In genomic region chr19:37509725-37510124, GRCm38 (mm10) we compare ENCODE assay signal across 8 mouse cellular contexts. TPM values are rescaled to one million over a fixed set of nuclear protein-coding genes. Genes with fewer than 3 reads are reported as not detected.
A peak's percentile ranks its signal among the peaks of the same experiment; 100 is the strongest.
DNase-seq lines count a peak whose midpoint lies in the region; ATAC-seq and TF ChIP-seq lines count a peak whose summit lies in the region.

No protein-coding gene starts in this region.

- H3K27me3 ChIP-seq in forebrain, embryonic 14.5 days (replicated peaks; ENCODE audit: control insufficient read depth, insufficient read depth, low read length), result no peaks in the 10 kb centered on the region
- H3K27me3 ChIP-seq in forebrain, embryonic 12.5 days, result no peaks in the 10 kb centered on the region
- H3K27me3 ChIP-seq in midbrain, postnatal 0 days (ENCODE audit: insufficient read depth, low read length), result no peaks in the 10 kb centered on the region
- no peaks in the 10 kb centered on the region for H3K27me3 ChIP-seq in splenic B cell, adult 2 months (ENCODE audit: control insufficient read depth, insufficient read depth, low read length, poor library complexity, severe bottlenecking)

- H3K9me3 ChIP-seq in forebrain, embryonic 14.5 days (replicated peaks; ENCODE audit: control insufficient read depth, low read length), result no peaks in the 10 kb centered on the region
- H3K9me3 ChIP-seq in forebrain, embryonic 12.5 days, result no peaks in the 10 kb centered on the region
- no peaks in the 10 kb centered on the region for H3K9me3 ChIP-seq in midbrain, postnatal 0 days (ENCODE audit: low read length)

- no peak overlapping the region for H3K9ac ChIP-seq in forebrain, embryonic 14.5 days (ENCODE audit: low read length)
- no peak overlapping the region for H3K9ac ChIP-seq in forebrain, embryonic 12.5 days
- H3K9ac ChIP-seq in midbrain, postnatal 0 days (replicated peaks; ENCODE audit: low read length, poor library complexity, severe bottlenecking), result no peak overlapping the region

- H3K27ac ChIP-seq in forebrain, embryonic 14.5 days (ENCODE audit: low read depth, low read length), result no peak overlapping the region
- H3K27ac ChIP-seq in forebrain, embryonic 12.5 days, result no peak overlapping the region
- H3K27ac ChIP-seq in midbrain, postnatal 0 days (ENCODE audit: low read depth, low read length), result no peak overlapping the region

- DNase-seq in forebrain, embryonic 14.5 days (ENCODE audit: low spot score), result peak; percentile 71
- DNase-seq in adrenal gland, postnatal 10 days, result peak; percentile 94
- peak; percentile 29 for DNase-seq in heart, postnatal 25 days (ENCODE audit: low spot score)
- DNase-seq in left cerebral cortex, postnatal 14 days (ENCODE audit: low spot score in 2 of 2), result peak; percentile 79 to 81
- peak; percentile 62 for DNase-seq in midbrain, postnatal 0 days (ENCODE audit: low spot score)
- peak; percentile 94 for DNase-seq in splenic B cell, adult 2 months (ENCODE audit: low read depth, low spot score)

- intact Hi-C loops in heart, postnatal 25 days (cut with DNase I), result loop anchor here (1.0 to 5.0 kb wide), 2 partner anchors 72 to 91 kb away; no protein-coding TSS in a partner anchor
- intact Hi-C loops in left cerebral cortex, postnatal 14 days (cut with DNase I), result no loop called here

- H3K4me1 ChIP-seq in forebrain, embryonic 14.5 days (ENCODE audit: control insufficient read depth, insufficient read depth, low read length), result no peaks in the 10 kb centered on the region
- no peaks in the 10 kb centered on the region for H3K4me1 ChIP-seq in forebrain, embryonic 12.5 days
- H3K4me1 ChIP-seq in midbrain, postnatal 0 days (ENCODE audit: insufficient read depth, low read length), result no peaks in the 10 kb centered on the region

- no peak for ATAC-seq in forebrain, embryonic 14.5 days
- ATAC-seq in forebrain, embryonic 12.5 days (ENCODE audit: low FRiP score), result no peak
- ATAC-seq in erythroblast, adult 5-6 weeks (replicated peaks; ENCODE audit: low FRiP score, poor library complexity, severe bottlenecking), result peak; percentile 87
- no peak for ATAC-seq in midbrain, postnatal 0 days (ENCODE audit: low FRiP score)

- no peak overlapping the region for H3K4me3 ChIP-seq in forebrain, embryonic 14.5 days (ENCODE audit: low read depth, low read length)
- H3K4me3 ChIP-seq in forebrain, embryonic 12.5 days (replicated peaks), result no peak overlapping the region
- no peak overlapping the region for H3K4me3 ChIP-seq in midbrain, postnatal 0 days (ENCODE audit: low read depth, low read length)

- 17% methylated on average over 11 of the region's 11 CpGs for WGBS in forebrain, embryonic 14.5 days
- WGBS in forebrain, embryonic 12.5 days, result 13% methylated on average over 11 of the region's 11 CpGs
- WGBS in midbrain, postnatal 0 days, result 23% methylated on average over 11 of the region's 11 CpGs

- H3K4me2 ChIP-seq in forebrain, embryonic 14.5 days (ENCODE audit: low read length), result no peak overlapping the region
- no peak overlapping the region for H3K4me2 ChIP-seq in forebrain, embryonic 12.5 days
- no peak overlapping the region for H3K4me2 ChIP-seq in midbrain, postnatal 0 days (ENCODE audit: low read depth, low read length, poor library complexity, severe bottlenecking)

- H3K36me3 ChIP-seq in forebrain, embryonic 14.5 days (ENCODE audit: control insufficient read depth, insufficient read depth, low read length), result no peaks in the 10 kb centered on the region
- H3K36me3 ChIP-seq in forebrain, embryonic 12.5 days (replicated peaks), result no peaks in the 10 kb centered on the region
- no peaks in the 10 kb centered on the region for H3K36me3 ChIP-seq in midbrain, postnatal 0 days (ENCODE audit: insufficient read depth, low read length)
- H3K36me3 ChIP-seq in splenic B cell, adult 2 months (ENCODE audit: control insufficient read depth, insufficient read depth, low read length, poor library complexity, severe bottlenecking), result no peaks in the 10 kb centered on the region

- peak; percentile 64 for TF ChIP-seq CTCF in midbrain, postnatal 0 days (IDR thresholded peaks at IDR 0.05)

RNA-seq across cellular contexts. Expression of gene Exoc6, which starts 40.5 kb away (rescaled TPM):
- 23.2 and 29.9 TPM in 2 replicates for polyA plus RNA-seq in forebrain, embryonic 14.5 days (2014; fragmentation: Nextera tagmentation; extraction: Ambion mirVana)
- polyA plus RNA-seq in forebrain, embryonic 12.5 days (2016; fragmentation: Nextera tagmentation; extraction: Ambion mirVana), result 9.7 and 11.4 TPM in 2 replicates
- total RNA-seq in adrenal gland, postnatal 10 days (2021), result 10 to 100 TPM; 25.2 to 29.2 TPM
- total RNA-seq in erythroblast, adult 5-6 weeks (2015; ENCODE audit: low replicate concordance), result 17.9 and 24.7 TPM in 2 replicates
- total RNA-seq in erythroblast, adult 5-6 weeks (2017; ENCODE audit: low replicate concordance), result 28.0 and 30.0 TPM in 2 replicates
- 10 to 100 TPM; 29.2 TPM for total RNA-seq in heart, postnatal 25 days (2021)
- total RNA-seq in left cerebral cortex, postnatal 14 days (2021), result 10 to 100 TPM; 44.8 to 48.8 TPM
- 27.2 and 29.2 TPM in 2 replicates for total RNA-seq in midbrain, postnatal 0 days (2014; rRNA removed)
- 25.5 and 27.5 TPM in 2 replicates for polyA plus RNA-seq in midbrain, postnatal 0 days (2015; fragmentation: Nextera tagmentation; extraction: Ambion mirVana)

Comparison
In these comparisons a context has a peak if more than half of its experiments do, and no peak if none do; other contexts are left out.
1. DNase-seq: peak in every context shown above with its lines; median percentile 94 in adrenal gland, postnatal 10 days; 94 in splenic B cell, adult 2 months; 80 in left cerebral cortex, postnatal 14 days; 71 in forebrain, embryonic 14.5 days; 62 in midbrain, postnatal 0 days; 29 in heart, postnatal 25 days.